Mouse (Mus musculus) cerebellum, adult 9-11 months (tissue): ENCODE results near the gene Tmem158.

Experiments
- DNase-seq: peaks from one replicate; pipeline ENCODE4 v3.0.0; 2022

The Tmem158 gene

DNA sequence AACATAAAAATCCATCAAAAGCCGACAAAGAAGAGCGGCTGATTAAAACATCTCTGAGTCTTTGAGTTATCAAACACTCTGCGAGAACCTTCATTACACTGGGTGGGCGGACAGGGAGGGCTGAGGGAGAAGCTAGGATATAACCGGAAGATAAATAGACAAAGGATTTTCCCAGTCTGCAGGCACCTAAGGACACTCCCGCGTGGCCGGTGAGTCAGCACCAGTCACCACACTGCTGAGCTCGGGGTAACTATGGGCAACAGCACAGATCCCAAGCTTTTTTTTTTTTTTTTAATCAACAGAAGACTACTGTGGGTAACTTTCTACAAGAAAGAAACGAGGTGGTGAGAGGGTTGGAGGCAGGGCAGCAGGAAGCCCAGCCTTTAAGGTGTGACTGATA is 16.6 kb downstream of the Tmem158 start:
- no peak for DNase-seq

DNA sequence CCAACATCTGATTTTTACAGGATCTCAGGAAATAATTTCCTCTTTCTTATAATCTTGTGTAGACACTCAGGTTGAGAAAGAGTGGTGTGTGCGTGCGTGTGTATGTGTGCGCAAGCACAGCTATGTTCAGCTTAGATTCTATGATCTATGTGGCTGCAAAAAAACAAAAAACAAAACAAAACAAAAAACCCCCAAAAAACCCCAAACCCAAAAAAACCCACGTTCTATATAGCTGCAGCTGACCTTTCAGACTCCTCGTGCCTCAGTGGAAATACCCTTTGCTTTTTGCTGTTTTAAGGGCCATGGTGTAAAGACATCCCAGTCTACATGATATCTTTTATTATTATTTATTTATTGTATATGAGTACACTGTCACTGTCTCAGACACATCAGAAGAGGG is 19.4 kb downstream of the Tmem158 start:
- DNase-seq = no peak

DNA sequence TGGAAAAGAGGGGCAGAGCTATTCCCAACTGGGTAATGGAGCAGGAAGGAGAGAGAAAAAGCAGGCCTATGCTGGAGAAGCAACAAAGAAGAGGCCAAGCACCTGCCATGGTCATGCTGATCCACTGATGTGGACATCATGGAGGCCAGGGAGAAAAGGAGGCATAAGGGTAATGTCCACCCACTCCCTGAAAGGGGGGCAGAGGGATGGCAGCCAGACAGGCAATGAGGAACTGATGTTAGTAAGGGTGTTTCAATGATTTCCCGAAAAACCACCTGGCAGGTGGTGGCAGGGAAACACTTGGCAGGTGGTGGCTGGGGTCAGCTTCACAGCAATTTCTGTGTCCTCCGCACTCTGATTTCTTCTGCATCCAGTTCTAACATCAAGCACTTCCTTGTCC is 19.8 kb downstream of the Tmem158 start:
- DNase-seq = no peak

DNA sequence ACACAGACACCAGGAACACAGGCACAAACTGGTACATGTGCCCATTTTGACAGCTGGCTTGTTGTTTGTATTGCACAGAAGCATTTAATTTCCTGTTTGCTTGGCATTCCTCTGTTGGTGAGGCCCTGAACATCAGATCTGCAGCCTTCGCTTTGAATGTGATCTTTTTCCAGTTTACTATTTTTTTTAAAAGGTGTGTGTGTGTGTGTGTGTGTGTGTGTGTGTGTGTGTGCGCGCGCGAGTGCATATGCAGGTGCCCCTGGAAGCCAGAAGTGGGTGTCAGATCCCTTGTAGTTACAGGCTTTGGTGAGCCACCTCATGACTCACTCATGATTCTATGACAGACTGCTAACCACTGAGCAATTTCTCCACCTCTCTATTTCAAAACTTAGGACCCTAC is 20.3 kb downstream of the Tmem158 start:
- no peak for DNase-seq

DNA sequence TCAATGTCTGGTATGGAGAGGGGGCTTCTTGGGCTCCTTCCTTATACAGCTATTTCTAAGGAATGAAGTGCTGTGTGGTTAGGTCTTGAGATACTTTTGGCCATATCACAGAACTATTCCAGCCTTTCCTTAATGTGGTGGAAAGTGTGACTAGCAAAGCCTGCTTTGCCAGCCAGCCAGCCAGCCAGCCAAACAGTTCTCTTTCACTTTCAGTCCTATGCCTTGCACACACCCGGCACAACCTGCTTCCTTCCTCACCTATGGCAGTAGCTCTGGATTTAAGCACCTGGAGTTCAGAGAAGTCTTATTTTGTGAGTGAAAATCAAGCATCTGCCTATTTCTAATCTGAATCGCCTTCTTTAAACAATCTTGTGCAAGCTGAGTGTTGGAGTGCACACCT is 20.9 kb downstream of the Tmem158 start:
- no peak for DNase-seq

DNA sequence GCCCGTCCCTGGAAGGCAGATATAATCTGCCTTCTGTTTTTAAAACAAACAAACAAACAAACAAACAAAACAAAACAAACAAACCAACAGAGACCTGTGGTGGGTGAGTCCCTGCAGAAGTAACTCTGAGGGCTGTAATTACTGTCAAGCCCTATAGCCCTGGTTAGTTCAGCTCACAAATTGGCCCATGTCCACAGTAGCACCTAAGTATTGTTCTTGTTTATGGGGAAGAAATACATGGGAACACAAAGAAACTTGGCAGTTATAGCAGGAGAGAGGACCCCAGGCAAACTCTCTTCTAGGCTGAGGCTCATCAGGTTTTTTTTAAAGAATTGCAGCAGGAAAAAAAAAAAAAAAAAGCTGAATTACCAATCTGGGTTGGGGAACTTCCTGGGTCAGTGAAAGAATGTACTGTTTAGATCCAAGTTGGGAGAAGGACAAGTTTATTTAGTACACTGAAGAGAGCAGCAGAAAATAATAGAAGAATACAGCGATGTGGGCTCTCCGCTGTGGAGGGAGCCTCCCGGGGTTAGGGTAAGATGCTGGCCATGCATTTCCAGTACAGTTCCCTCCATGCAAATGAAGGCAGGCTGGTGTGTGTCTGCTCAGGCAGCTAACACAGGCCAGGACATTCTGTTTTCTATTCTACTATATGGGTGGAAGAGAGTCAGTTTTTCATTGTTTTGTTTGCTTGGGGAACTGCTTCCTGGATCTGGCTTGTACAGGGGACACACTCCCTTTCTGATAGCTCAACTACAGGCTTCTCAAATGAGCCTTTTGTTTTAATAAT is 22.1 kb downstream of the Tmem158 start:
- DNase-seq = no peak

DNA sequence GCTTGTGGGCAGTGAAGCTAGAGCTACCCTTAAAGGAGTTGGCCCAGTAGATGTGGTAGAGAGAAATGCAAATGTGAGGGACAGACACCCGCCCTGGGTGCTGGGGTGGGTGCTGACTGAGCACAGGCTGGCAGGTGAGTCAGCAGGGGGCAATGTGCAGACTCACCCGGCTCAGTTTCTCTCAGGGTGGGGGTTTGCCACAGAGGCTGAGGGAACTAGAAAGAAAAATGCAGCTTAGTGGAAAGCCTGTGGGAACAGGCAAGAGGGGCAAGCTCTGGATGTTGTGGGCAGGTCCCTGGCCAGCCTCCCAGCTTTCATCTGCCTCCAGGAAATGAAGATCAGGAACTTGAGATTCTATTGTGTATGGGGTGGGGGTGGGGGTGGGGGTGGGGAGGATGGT is 22.8 kb downstream of the Tmem158 start:
- DNase-seq = no peak

DNA sequence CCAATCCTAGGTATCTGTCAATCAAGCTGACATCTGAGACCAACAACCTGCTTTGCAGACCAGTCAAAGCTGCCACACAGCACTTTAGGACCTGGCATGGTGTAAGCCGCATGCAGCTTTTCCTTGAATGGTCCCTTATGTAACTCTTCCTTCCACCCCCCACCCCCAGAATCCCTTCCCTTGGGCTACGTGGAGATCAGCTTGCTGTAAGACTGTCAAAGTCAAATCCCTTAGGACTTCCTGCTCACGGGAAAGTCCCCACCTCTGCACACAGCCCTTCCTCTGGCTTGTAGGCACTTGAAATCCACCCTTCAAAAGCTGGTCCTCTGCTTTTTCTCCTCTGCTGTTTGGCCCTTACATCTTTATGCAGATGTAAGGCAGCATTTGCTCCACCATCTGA is 24.9 kb downstream of the Tmem158 start:
- no peak for DNase-seq

DNA sequence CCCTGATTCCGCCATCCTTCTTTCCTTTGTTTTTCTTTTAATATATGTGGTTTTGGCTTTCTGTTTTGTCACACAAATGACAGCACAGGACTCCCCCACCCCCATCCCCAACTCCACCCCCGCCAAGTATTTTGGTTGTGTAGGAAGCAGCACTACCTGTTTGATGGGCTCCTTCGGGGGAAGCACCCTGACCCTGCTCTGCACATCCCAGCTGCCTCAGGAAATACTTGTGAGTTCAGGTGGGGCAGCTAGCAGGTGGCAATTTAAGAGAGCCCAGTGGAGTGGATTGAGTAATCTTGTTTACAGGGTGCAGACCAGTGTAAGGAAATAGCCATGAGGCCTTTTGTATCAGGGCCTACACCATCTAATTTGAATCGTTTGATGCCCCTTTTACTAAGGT is 30.7 kb downstream of the Tmem158 start:
- no peak for DNase-seq

DNA sequence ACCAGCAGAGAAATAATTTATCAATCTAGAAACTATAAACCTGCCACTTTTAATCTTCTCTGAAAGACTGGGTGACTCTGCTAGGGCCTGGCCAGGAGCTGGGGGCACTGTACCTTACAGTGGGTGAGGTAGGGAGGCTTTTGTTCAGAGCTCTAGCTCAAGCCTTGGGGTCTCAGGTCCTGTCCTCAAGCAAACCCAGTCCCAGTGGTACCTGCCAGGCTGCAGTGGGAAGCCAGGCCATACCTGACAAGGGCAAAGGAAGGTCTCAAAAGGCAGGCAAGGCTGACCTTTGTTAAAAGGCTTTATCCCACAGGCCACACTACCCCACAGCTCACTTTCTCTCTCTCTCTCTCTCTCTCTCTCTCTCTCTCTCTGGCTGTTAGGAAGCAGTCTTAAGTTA is 31.9 kb downstream of the Tmem158 start:
- DNase-seq = no peak

DNA sequence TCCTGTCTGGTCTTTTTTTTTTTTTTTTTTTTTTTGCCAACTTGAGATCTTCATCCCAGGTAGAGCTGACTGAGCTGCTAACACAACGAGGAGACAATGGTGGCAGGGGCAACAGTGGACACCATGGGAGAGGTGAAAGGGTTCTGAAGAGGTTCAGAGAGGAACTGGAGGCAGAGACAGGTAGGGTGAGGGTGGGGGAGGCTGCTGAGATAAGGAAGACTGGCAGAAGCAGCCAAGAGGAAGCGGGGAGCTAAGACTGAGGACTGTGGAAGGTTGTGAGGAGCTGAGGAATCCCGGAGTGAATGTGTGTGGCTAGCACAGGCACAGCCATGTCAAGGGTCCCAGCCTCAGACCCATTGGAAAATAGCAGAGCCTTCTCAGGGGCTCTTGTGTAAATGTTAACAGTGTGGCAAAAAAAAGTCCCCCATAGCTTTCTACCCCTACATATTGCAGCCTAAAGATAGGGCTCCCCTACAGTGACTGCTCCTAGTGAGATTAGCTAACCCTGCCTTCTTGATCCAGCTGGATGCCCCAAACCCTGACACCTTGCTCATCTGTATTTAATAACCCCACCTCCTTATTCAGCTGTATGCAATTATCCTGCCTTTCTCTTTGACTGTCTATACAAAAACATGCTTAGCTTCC is 33.3 kb downstream of the Tmem158 start:
- no peak for DNase-seq

DNA sequence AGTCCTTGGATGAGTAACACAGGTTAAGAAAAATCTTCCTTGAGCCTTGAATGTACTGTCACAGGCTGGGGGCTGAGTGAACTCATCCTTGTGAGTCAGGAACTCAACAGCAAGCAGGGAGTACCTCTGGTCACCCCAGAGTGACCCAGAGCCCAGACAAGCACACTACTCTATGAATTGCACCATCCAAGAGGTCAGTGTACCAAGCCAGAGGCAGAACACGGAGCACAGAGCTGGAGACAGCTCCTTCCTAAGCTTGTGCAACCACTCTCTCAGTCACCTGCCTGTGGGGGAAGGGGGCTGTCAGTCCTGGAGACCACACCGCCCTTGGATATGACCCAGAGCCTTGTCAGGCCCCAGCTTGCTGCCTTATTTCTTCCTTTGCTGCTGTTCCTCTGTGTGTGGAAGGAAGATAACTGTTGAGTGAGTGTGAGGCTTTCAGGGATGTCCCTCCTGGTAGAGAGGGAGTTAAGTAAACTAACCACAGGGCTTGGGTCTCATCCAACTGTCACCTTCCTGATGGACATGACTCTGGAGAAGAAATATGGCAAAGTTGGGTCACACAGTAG is 35.6 kb downstream of the Tmem158 start:
- no peak for DNase-seq

DNA sequence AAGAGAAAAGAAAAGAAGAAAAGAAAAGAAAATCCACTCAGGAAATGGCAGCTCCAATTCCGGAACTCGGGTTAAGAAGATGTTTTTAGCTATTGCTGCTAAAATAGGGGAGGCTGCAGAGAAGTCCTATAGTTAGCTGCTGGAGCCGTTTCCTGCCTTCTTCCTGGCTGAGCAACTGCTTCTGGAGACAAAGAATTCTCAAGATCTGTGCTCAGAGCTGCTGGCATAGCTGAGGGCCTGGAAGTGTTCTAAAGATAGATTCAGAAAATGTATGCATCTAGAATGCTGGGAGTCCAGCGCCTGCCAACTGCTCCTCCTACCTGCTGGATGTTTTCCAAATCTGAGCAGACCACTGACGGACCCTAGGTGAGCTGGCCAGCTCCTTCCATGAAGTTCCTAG is 40.7 kb downstream of the Tmem158 start:
- DNase-seq = no peak

DNA sequence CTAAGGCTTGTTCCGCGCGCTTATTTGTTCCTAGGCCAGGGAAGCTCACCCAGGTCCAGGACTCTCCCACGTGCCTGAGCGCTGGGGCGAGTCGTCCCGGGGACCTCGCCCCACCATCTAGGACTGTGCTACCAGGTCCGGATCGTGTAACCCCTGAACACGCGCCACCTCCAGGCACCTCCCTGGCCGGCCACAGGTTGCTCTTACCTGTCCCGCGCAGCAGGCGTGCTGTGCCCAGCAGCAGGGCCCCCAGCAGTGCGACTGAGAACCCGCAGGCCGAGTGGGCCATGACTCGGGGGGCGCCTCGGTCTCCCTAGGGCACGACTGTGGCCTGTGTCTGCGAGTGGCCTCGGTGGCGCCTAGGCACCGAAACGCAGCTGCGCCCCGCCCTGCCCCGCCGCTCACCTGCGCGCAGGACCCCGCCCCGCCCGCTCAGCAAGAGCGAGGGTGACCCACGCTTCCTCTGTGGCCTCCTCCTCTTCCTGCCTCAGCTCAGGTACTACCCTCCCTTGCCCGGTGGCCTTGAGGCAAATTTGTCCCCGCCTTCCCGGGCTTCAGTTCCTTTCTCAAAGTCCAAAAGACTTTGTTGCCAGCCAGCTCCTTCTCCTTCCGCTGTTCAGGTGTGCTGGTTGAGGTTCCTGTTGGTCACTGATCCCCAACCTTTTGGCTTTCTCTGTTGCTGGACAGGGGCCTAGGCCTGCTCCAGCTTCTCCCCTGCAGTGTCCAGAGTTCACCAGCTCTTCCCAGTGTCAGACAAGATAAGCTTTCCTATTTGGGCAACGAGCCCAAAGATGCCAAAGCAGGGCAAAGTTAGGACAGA is 44.7 kb downstream of the Tmem158 start, which contains the start of gene Cdcp1:
TSS of gene Cdcp1 (minus strand) at position 418 of the 820 bp plus-strand sequence.
- no peak for DNase-seq

DNA sequence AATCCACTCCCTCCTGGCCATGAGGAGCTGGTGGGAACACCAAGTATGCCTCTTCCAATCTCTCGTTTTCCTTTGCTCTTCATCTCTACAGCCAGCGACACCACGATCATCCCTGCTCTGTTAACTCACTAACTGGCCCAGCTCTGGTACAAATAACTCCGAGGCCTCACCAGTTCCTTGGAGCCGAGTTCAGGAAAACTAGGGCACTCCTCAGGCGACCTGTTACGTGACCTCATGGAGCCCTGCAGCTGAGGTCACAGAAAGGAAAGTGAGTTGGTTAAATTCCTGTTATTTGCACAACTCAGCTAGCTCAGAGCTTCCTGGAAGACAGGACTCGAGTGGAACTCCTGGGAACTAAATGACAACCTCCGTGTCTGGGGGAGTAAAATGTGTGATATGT is 47.2 kb downstream of the Tmem158 start:
- DNase-seq = no peak
